Comparison of ENCODE assay signal across 22 mouse cellular contexts in the genomic region with DNA sequence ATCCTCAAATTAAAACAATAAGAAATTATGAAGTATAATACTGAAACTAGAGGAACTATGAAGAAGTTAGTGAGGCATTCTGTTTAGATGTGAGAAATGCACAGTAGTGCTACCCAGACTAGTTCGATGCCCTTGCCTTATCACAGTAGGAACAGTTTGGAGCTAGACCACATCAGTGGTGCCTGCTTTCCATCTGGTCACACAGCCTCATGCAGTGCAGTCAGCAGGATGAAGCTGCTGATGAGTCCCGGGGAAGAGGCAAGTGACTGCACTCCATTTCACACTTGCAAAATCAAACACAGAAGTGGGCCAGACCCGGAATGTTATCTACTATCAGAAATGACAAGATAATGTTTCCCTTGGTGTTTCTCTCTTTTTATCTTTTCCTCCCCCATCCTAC.
DNase-seq lines count a peak whose midpoint lies in the region.
"Had no signal": no experiment of that assay in that cellular context is flagged by ENCODE, and none has a peak within 500 bp of the region (broad histone marks: within the 10 kb centered on the region; RNA-seq: fewer than 3 reads in every experiment).

No protein-coding gene starts in this region.

- H3K36me3 ChIP-seq in heart, embryonic 10.5 days, result no peaks in the 10 kb centered on the region
- H3K36me3 ChIP-seq: embryonic facial prominence, embryonic 10.5 days; embryonic facial prominence, embryonic 12.5 days; forebrain, embryonic 15.5 days; G1E had no signal

- H3K4me3 ChIP-seq in heart, embryonic 10.5 days, result no peak overlapping the region
- H3K4me3 ChIP-seq: embryonic facial prominence, embryonic 10.5 days; embryonic facial prominence, embryonic 12.5 days; forebrain, embryonic 13.5 days; forebrain, embryonic 15.5 days had no signal

- intact Hi-C loops in left cerebral cortex, postnatal 4 days (cut with DNase I), result no loop called here

- H3K27me3 ChIP-seq in heart, embryonic 10.5 days (ENCODE audit: insufficient read depth, poor library complexity, severe bottlenecking), result no peaks in the 10 kb centered on the region
- H3K27me3 ChIP-seq: CH12.LX; embryonic facial prominence, embryonic 12.5 days; forebrain, embryonic 13.5 days; forebrain, embryonic 15.5 days; Patski had no signal

- no peaks in the 10 kb centered on the region for H3K9me3 ChIP-seq in heart, embryonic 10.5 days
- H3K9me3 ChIP-seq: embryonic facial prominence, embryonic 10.5 days; embryonic facial prominence, embryonic 12.5 days; forebrain, embryonic 13.5 days; forebrain, embryonic 15.5 days had no signal

- DNase-seq in cerebellum, postnatal 10 days, result peak; percentile 18 to 57
- DNase-seq in cerebellum, postnatal 36 days, result no peak
- DNase-seq in heart, embryonic 10.5 days (ENCODE audit: low spot score), result peak; percentile 79
- no peak for DNase-seq in heart, adult 18-20 months
- DNase-seq in left cerebral cortex, postnatal 4 days, result peak; percentile 4
- no peak for DNase-seq in left cerebral cortex, adult 9 months (ENCODE audit: low spot score in 2 of 2)
- DNase-seq: adrenal gland, adult 8-10 months; adrenal gland, postnatal 14 days; adrenal gland, postnatal 36 days; B cell, adult 2 months; cerebellum, adult 11 months; cerebellum, adult 18-20 months; cerebellum, adult 8-10 months; cerebellum, adult 9-11 months; forebrain, postnatal 0 days had no signal

- WGBS in heart, embryonic 10.5 days, result 15% methylated on average over 3 of the region's 3 CpGs

- H3K4me1 ChIP-seq in heart, embryonic 10.5 days, result no peaks in the 10 kb centered on the region
- H3K4me1 ChIP-seq: embryonic facial prominence, embryonic 10.5 days; embryonic facial prominence, embryonic 12.5 days had no signal

- no peak overlapping the region for H3K27ac ChIP-seq in heart, embryonic 10.5 days
- H3K27ac ChIP-seq: embryonic facial prominence, embryonic 10.5 days; embryonic facial prominence, embryonic 12.5 days; forebrain, embryonic 13.5 days; forebrain, embryonic 15.5 days had no signal

Comparison
In these comparisons a context has a peak if more than half of its experiments do, and no peak if none do; other contexts are left out.
1. DNase-seq: peak in cerebellum, postnatal 10 days (2 of 2), heart, embryonic 10.5 days (single experiment) and left cerebral cortex, postnatal 4 days (single experiment); none in cerebellum, postnatal 36 days (0 of 2), heart, adult 18-20 months (0 of 2) and left cerebral cortex, adult 9 months (0 of 2).